Mouse (Mus musculus) heart, postnatal 36 days (tissue): ENCODE results near the gene Mia2. TPM values are rescaled to one million over a fixed set of nuclear protein-coding genes. Genes with fewer than 3 reads are reported as not detected.
A peak's percentile ranks its signal among the peaks of the same experiment; 100 is the strongest.
"Not testable (repeated sequence)": the region's sequence is repeated elsewhere in the genome, so short reads cannot be mapped to it uniquely, and the experiment has no call there.

Source experiments
- DNase-seq, 2 experiments: peaks; one replicate each; pipeline ENCODE4 v3.0.0; 2021 to 2022
- intact Hi-C: fragments of 180-260 bp; cut with DNase I; formaldehyde crosslinking; loops from one replicate; pipeline ENCODE4 v1.15.1; 2025
- total RNA-seq, 2 experiments: library from RNA; stranded (reverse); gene quantifications; 2 replicates each; pipeline ENCODE4 v1.2.3; 2021

The Mia2 gene
- total RNA-seq = 100 to 1,000 TPM; 104 to 112 TPM

DNA sequence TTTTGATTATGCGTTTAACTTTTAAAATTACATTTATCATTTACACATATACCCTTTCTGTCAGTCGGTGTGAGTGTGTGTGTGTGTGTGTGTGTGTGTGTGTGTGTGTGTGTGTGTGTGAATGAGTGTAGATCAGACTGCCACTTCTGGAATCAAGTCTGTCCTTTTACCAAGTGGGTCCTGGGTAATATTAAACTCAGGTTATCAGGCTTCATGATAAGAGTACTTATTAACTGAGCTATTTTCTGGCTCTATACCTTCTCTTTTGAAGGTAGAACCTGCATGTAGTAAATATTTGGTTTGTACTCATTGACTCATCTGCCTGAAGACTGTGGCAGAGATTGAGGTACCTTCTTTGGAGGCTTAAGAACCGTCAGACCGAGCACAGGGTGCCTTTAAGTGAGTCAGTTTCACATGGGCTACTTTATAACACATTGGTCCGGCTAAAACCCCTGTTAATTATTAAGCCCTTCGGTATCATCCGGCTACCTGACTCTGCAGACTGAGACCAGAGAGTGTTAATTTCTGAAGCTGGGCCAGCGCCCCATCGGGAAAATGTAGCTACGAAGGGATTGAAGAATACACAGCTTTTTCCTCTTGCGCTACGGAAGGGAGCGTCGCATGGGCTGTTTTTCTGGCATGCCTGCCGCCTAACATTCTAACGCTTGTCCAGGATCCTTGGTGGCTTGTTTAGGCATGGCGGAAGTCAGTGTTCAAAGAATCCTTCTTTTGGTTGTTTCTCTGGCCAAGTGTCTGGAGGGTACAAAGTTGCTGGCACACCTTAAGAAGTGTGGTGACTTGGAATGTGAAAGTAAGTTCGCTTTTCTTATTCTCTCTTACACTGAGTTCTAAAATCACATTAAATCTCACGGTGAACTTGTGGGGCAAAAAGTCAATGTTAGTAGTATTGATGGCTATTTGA is at the start of gene Mia2:
Gene Mia2, plus strand, starts transcription at position 696 of the 922 bp plus-strand sequence.
- DNase-seq = no peak
- intact Hi-C loops = no loop called here

DNA sequence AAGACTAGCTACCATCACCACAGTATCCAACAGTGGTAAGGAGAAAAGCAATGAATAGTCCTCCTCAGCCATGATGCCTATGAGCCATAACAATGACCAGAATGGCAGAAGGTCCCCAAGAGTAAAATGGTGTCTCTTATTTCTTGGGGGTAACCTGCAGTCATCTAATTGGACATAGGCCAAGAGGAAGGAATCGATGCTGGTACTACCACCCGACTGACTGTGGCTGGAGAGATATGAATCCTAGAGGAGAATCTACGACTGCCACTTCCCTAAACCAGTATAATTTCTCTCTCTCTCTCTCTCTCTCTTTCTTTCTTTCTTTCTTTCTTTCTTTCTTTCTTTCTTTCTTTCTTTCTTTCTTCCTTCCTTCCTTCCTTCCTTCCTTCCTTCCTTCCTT is 43.1 kb upstream of the Mia2 start:
- intact Hi-C loops = no loop called here
- no peak for DNase-seq

DNA sequence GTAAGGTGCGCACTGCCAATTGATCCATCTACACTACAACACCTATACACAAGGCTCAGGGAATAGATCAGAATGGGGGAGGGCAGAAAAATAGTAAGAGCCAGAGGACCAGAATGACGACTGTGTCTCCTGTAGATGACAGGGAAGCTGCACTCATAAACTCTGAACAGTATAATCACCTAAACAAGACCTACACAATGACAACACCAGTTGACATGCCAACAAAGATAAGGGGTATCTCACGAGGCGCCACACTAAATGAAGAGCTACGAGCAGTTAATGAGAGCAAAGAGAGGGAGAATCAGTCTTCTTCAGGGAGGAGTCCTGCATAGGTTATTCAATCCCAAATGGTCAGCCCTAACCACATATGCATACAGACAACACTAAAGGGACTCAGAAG is 42.4 kb upstream of the Mia2 start:
- intact Hi-C loops = no loop called here

DNA sequence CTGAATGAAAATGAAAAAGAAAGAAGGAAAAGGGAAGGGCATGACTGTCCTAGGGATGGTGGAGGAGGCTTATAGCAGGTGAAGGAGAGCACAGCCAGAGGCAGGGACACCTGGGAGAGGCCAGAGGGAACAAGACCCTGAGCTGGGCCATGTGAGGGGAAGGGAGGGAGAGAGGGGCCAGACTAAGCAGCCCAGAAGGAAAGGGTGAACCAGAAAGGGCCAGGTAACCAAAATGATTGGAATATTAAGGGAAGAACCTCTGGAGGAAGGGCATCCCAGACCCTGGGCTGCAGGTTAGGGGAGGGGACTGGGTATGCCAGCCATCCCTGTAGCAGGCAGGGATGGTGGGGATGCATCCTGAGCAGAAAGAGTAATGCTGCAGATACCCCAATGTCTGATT is 41.6 kb upstream of the Mia2 start:
- intact Hi-C loops = no loop called here
- no peak for DNase-seq

More for the DNA sequence above, 42.4 kb upstream of the Mia2 start:
- DNase-seq = no peak

DNA sequence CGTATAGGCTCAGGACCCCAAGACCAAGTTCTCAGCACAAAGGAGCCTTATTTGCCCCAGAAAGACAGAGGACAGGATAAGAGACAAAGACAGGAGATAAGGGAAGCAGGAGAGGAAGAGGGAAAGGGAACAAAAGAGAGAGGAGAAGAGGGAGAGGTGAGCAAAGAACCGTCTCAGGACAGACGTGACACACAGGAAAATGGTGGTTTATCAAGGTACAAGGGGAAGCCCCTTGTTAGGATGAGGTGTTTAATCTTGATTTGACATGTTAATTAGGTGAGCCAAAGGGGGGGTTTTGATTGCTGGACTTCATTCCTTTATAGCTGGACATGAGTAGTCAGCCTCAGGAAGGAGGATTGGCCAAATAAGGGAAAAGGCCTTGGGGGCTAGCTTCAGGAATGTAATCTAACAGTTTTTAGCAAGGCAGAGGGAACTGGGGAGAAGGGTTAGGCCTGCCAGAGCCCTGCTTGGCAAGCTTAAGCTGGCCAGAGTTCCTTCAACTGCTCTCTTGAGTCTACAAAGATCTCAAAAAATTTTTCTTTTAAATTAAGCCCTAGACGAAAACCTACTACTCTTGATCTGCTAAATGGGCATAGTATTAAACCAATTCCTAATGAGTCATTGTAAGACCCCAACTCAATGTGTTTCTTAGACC is 40.3 kb upstream of the Mia2 start:
- intact Hi-C loops = no loop called here
- no peak for DNase-seq

DNA sequence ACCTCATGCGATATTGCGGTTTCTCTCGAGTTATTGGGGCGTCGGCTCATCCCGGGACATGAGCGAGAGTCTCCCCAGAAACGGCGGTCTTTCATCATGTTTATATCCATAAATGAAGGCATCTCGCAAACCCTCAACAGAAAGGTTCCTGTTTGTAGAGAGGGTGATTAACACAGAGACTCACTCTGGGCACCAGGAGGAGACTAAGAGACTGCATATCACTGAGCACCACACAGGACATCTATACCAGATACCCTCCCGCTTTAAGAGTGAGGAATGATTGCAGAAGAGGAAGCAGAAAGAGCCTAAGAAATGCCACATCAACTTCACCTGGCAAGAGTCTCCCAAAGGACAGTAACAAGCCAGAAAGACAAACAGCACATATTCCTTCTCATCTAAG is 39.4 kb upstream of the Mia2 start:
- no peak for DNase-seq
- intact Hi-C loops = no loop called here

DNA sequence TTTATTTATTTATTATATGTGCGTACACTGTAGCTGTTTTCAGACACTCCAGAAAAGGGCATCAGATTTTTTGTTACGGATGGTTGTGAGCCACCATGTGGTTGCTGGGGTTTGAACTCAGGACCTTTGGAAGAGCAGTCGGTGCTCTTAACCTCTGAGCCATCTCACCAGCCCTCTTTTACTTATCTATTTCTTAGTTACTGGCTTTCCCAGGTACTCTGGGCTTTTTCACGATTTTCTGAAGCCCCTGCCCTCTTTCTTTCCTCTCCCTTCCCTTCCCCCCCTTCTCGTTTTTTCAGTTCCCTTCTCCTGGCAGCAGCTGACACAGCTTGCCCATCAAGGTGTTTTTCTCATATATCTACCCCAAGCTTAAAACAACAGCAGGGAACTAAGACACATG is 37.4 kb upstream of the Mia2 start:
- intact Hi-C loops, DNase-seq: not testable (repeated sequence)

DNA sequence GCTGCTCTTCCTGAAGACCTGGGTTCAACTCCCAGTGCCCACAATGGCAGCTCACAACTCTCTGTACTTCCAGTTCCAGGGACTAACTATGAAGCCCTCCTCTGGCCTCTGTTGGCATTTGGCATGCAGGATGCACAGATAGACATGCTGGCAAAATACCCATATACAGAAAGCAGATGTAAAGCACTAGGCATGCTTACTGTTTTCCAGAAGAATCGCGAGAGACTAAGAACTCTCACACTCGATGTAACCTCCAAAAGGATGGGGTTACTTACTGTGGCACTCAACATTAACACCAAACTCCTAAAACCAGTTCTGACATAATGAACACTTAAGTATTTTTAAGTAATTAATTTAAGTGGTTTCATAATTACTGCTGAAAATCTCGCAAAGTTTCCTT is 35.3 kb upstream of the Mia2 start:
- DNase-seq = no peak
- intact Hi-C loops = no loop called here

DNA sequence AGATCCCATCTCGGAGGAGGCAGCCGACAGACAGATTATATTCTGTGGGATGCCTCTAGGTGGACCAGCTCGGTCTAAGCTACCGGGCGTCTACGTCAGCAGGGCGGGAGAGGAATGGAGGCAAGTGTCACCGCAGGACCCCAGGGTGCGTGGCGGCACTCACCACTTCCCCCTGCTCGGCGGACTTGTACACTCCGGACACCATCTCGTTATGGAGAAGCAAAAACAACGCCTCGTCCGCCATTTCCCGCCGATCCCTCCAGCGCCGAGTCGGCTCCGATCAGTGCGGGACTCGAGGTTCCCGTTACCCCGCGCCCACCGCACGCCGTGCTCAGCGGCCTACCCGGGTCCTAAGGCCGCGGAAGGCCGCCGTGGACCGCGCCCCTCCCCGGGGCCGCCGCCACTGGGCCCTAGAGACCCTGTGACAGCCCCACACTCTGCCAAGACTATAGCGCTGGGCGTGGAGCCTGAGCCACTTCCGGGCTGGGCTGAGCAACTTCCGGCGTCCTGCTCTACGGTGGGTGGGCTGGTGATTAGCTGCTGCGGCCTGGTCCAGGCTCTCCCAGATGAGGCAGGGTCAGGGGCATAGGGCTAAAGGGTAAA is 34.5 kb upstream of the Mia2 start, which contains the start of gene Trappc6b:
Gene Trappc6b, minus strand, starts transcription at position 480 of the 603 bp plus-strand sequence.
- intact Hi-C loops = no loop called here
- DNase-seq = peak; percentile 75 to 82

DNA sequence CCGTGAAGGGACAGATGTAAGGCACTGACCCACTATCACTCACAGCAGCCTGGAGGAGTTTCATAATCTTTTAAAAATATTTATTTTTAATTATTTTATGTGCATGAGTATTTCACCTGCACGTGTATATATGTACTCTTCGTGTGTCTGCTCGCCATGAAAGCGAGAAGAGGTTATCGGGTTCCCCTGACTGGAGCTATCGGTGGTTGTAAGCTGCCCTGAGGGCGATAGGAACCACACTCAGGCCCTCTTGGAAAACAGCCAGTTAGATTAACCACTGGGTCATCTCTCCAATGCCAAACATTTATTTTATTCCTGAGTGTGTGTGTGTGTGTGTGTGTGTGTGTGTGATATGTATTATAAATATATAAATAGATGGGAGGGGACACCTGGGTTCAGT is 30.8 kb upstream of the Mia2 start:
- intact Hi-C loops = loop anchor here (5.0 kb wide), 1 partner anchor 152 kb away; the partner anchor contains the start of gene Fbxo33

DNA sequence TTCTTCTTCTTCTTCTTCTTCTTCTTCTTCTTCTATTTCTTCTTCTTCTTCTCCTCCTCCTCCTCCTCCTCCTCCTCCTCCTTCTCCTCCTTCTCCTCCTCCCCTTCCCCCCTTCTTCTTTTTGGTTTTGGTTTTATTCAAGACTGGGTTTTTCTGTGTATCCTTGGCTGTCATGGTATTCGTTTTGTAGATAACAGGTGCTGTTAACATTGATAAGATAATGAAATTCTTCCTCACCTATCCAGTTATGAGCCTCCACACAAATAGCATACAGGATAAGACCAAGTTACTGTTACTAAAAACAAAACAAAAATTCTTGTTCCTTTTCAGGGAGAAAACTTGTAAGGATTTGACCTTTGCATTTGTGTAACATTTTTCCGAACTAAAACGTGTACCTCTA is 29.8 kb upstream of the Mia2 start:
- DNase-seq = no peak
- intact Hi-C loops = loop anchor here (2.0 to 5.0 kb wide), 3 partner anchors 53 to 152 kb away; partner anchors contain the start of genes Fbxo33, Gemin2 and Sec23a

More for the DNA sequence above, 30.8 kb upstream of the Mia2 start:
- no peak for DNase-seq

DNA sequence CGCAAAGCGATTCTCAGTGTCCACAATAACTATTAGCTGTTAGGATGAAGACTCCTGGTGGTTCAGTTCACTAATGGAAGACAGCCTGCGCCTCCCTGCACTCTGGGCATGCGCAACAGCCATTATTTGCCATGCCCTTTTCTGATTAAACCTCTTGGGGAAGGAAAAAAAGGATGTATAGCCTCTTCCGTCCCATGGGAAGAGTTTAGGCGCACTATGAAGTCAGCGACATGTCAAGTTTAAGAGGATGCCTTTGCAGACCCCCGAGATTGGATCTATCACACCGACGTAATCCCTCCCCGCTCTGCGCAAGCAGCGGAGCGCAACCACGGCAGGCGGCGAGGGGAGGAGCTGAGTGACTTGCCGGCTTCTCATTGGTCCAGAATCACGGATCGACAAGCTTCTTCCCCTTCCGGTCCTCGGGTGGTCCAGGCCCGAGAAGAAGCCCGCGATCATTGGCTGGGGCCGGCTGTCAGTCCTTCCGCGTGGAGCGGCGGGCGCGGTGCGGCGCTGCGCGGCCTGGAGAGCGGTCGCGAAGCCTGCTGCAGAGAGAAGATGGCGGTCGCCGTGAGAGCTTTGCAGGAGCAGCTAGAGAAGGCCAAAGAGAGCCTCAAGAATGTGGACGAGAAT is 29.0 kb upstream of the Mia2 start, which contains the start of gene Pnn:
Gene Pnn, plus strand, starts transcription at position 437 of the 630 bp plus-strand sequence.
- intact Hi-C loops = loop anchor here (2.0 to 5.0 kb wide), 3 partner anchors 54 to 151 kb away; partner anchors contain the start of genes Fbxo33, Gemin2 and Sec23a
- peak; percentile 95 for DNase-seq

DNA sequence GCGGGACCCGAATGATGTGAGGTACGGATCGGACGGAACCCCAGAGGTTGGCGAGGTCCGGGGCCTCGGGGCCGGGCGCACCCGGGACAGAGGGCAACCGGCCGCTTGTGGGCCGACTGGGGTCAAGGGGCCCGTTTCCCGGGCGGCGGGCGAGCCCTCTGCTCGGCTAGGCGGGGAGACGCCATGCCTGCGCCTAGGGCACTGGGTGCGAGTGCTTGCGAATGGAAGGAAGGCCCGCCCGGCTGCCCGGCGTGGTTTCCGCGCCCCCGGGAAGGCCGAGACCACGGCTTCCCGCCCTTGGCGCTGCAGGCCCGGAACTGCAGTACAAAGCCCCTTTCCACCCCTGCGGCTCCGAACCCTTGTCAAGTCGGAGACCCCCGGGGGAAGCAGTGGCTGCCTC is 28.5 kb upstream of the Mia2 start:
- intact Hi-C loops = loop anchor here (2.0 to 5.0 kb wide), 3 partner anchors 54 to 150 kb away; partner anchors contain the start of genes Fbxo33, Gemin2 and Sec23a
- no peak for DNase-seq

DNA sequence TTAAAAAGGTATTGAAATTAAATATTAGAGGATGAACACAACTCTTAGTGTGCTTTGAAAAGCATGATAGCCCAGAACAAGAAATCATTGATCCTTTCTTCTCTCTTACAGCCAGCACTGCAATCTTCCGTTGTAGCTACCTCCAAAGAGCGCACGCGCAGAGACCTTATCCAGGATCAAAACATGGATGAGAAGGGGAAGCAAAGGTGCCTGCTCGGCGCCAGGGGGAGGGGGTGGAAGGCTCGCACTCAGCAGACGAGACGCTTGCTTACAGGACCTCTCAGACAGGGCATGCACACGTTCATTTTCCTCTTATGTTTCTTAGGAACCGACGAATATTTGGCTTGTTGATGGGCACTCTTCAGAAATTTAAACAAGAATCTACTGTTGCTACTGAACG is 26.8 kb upstream of the Mia2 start:
- DNase-seq = no peak
- intact Hi-C loops = loop anchor here (5.0 kb wide), 1 partner anchor 149 kb away; the partner anchor contains the start of gene Fbxo33

DNA sequence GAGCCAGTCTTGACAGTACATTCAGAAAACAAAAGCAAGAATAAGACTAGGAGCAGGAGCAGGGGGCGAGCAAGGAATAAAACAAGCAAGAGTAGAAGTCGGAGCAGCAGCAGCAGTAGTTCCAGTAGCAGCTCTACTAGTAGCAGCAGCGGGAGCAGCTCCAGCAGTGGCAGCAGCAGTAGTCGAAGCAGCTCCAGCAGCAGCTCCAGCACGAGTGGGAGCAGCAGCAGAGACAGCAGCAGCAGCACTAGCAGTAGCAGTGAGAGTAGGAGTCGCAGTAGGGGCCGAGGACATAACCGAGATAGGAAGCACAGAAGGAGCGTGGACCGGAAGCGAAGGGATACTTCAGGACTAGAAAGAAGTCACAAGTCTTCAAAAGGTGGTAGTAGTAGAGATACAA is 23.3 kb upstream of the Mia2 start:
- intact Hi-C loops = no loop called here
- DNase-seq = no peak

DNA sequence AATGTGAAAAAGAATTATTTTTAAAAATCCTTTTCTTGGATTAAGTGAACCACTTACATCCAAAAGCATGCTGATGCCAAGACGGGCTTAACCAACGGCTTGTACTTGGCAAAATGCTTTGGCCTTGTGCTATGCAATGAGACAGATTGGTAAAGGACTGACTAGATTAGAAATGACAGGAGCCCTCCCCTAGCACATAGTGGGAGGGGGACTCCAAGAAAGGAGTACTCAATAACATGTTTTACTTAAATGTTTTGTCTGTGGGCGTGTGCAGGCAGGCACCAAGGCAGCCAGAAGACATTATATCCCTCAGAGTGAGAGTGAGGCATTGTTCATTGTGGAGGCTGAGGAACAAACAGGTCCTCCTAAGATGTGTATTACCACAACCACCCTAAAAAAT is 21.5 kb upstream of the Mia2 start:
- no peak for DNase-seq
- intact Hi-C loops = no loop called here

DNA sequence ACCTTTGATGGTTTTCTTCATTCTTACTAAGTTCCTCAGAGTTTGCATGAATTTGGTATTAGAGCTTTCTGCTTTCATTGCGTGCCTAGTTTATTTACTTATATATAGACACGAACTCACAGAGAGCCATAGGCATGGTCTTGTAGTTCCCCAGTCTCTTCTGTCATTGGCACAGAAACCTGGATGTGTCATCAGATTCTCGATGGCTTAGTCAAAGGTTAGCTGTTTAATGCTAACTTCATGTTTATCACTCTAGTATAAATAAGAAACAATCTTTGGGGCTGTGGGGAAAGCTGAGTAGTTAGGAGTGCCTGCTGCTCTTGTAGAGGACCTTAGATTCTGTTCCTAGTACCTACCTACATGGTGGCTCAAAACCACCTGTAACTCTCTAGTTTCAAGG is 18.6 kb upstream of the Mia2 start:
- no peak for DNase-seq
- intact Hi-C loops = no loop called here

DNA sequence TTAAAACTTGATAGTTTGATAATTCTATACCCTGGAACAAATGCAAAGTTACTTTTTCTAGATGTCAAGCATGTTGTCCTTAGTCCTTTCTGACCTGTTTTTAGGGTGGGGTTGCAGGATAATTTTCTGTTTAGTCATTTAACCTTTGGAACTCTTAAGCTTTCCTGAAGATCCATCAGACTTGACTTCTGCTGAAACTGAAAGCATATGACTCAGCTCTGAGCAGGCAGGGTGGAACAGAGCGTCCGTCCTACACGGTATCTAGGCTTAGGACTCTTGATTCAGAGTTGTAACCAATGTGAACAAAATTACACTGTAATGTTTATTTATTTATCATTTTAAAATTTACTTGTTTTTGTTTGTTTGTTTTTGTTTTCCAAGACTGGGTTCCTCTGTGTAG is 17.7 kb upstream of the Mia2 start:
- DNase-seq = no peak
- intact Hi-C loops = no loop called here

DNA sequence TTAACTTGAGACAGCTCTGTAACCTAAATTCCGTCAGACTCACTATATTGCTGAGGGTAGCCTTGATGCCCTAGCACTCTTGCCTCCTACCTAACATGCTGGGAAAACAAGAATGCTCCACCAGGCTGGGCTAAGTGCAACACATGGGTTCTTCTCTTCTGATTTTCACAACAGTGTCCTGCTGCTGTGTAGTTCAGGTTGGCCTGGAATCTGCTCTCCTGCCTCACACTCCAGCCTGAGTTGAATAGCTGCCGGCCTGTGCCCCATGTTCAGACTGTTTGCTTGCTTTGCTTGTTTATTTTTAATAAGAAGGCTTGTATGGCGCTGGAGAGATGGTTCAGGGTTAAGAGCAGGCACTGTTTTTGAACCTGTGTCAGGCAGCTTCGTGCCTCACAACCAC is 15.1 kb upstream of the Mia2 start:
- DNase-seq = no peak
- intact Hi-C loops = no loop called here

DNA sequence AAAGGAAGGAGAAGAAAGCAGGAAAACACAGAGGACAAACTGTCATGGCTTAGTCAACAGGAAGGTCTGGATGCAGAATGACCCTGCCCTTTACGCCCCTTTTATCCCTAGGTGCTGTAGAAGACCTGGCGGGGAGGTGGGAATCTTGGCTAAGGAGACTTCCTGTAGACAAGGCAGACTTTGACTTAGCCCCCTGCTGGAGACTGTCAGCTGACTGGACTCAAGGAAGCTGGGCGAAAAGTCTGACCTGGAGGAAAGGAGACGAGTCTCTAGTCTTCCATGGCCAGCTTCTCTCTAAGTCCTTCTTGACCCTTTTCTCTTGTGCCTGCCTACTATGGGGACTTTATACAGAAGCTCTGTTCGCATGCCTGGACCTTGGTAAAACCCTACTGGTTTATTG is 11.2 kb upstream of the Mia2 start:
- intact Hi-C loops = no loop called here
- no peak for DNase-seq
